Mouse (Mus musculus): ENCODE data around the gene 2900011O08Rik.

Gene 2900011O08Rik

DNA sequence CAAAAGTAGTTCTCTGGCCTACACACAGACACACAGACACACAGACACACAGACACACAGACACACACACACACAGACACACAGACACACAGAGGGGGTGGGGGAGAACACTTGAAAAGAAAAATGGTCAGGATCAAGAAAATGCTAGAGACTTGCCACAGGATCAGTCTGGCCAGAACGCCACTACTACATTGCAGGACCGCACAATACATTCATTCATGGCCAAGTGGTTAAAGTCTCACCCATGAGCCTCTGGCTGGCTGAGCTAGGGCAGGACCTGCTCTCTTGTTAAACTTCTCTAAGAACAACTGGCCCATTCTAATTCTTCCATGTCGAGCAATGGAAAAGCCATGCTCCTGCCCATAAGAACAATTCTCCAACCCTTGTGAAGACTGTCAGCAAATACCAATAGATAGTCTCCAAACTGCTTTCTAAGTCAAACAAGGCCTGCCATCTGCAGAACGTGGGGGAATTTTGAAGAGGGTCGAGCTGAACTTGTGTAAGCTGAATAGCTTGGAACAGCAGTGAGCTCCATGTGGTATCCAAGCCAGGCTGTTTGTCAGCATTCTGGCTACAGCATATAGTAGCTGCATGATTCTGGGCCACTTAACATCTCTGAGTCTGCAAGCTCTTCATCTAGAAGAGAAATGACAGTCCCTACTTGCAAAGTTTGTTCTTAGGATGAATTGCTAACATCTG lies 84.2 kb downstream of the 2900011O08Rik start:
- peak; percentile 28 for DNase-seq

DNA sequence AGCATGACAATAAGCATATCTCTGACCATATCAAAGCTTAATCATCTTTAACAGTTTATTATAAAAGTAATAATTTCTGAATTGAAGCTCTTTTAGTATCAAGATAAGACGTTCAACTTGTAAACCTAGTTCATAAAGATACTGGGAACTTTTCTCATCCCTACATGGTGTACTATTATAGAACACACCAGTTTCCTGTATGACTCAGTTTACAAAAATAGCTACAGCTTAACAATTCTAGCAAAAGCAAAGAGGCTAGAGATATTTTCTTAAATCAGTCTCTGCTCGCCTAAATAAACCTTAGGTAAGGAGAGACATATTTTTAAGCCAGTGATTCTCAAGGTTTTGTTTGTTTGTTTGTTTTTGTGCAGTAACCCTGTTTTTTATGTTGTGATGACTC lies 96.5 kb downstream of the 2900011O08Rik start:
- DNase-seq = no peak

DNA sequence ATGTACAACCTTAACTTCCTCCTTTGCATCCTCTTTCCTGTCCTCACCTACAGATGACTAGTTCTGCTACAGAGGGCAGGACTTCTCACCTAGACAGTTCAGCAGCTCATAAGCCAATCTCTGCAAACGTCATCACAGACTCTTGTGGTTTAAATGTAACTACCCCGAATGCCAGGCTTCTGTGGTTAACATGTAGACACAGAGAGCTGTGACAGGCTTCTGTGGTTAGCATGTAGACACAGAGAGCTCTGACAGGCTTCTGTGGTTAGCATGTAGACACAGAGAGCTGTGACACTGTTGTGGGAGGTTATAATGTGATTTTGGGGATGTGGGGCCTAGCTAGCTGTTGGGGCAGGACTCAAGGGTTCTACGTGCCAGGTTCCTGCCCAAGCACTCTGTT lies 101.8 kb downstream of the 2900011O08Rik start:
- DNase-seq = no peak

DNA sequence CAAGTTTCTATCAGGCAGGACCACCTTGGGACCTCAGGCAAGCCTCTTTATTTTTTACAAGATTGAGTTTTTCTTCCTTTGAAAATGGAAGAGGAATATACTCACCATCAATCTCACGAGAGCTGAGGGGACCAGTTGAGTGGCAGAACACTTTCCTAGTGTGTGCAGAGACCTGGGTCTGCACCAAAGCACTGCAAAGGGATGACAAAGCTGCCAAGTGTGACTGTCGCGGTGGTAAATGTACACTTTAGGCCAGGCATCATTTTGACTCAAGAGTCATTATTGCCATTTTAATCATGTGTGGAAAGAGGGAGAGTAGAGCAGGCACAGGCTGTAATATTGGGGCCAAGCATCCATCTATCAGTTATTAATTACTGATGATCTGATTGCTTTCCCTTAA lies 102.9 kb downstream of the 2900011O08Rik start:
- DNase-seq = no peak

- no peak for DNase-seq
Measured at GRCm38 (mm10) chr16:14091771-14092170, 105.4 kb downstream of the 2900011O08Rik start.

DNA sequence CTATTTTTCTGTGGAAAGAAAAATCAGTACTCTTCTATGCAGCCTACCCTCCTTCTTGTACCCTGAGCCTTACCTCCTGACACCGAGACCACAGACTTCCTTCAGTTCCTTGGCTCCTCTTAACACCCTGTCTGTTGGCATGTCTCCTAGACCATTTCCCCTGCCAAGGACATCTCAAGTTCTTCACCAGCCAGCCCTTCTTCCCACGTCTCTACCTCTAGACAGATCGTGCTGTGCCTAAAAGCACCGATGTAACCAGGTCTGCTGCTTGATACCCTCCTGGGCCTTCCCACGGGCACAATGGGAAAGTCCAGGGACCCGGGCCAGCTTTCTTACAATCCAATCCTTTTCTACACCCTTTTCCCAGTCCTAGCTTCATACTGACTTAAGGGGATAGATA lies 119.5 kb downstream of the 2900011O08Rik start:
- DNase-seq = peak; percentile 20

GRCm38 (mm10) chr16:14109651-14110230 lies 123.3 kb downstream of the 2900011O08Rik start:
- DNase-seq = no peak

GRCm38 (mm10) chr16:14110922-14111321 lies 124.5 kb downstream of the 2900011O08Rik start:
- no peak for DNase-seq

DNA sequence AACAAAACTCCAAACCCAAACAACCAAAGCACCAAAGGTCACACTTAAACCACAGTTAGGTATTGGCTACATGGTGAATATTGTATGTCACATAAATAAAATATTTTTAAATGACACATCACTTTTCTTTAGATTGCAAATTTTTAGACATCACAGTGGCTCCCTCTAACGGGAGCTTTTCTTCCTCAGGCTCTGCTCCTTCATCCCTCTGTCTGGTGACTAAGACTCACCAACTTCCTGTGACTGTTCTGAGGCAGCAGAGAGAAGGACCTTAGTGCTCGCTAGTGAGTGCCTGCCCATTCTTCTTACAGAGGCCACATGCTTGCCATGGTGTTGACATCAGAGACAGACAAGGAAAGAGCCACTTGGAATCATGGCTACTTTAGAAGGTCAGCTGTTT lies 125.7 kb downstream of the 2900011O08Rik start:
- DNase-seq = peak; percentile 25

DNA sequence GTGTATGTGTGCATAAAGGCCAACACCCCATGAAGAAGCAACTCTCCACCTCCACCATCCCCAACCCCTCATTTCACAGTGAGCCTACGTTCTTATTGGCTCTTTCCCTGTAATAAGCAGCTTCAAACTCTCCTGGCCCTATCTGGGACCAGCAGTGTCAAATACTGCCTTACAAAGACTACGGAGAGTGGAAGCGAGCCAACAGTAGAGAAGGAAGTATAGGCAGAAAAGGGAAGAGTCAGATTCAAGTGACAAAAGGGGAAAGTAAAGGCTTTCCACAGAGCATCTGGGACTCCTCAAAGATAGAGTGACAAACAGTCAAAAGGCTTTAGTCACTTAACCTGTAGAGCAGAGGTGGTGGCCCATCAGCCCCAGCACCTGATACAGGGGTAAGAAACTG lies 126.3 kb downstream of the 2900011O08Rik start:
- DNase-seq = peak; percentile 52

- no peak for DNase-seq
Measured at GRCm38 (mm10) chr16:14117299-14117698, 130.9 kb downstream of the 2900011O08Rik start.

DNA sequence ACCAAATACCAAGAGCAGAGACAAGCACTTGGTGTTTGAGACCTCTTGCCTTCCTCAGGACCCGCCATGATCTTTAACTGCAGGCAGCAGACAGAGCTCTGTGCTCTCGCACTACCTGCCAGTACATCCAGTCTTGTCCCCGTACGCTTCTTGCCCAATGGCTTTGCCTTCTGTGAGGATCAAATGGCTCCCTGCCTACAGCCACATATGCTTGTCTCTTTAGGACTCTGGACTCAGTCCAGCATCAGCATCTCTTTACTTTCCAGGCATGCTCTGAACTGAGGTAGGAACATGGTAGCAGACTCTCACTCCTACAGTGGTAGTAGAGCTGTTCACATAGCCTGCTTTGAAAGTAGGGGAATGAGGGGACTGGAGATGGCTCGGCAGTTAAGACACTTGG lies 134.5 kb downstream of the 2900011O08Rik start:
- DNase-seq = no peak

- no peak for DNase-seq
Measured at GRCm38 (mm10) chr16:14121563-14121962, 135.2 kb downstream of the 2900011O08Rik start.

DNA sequence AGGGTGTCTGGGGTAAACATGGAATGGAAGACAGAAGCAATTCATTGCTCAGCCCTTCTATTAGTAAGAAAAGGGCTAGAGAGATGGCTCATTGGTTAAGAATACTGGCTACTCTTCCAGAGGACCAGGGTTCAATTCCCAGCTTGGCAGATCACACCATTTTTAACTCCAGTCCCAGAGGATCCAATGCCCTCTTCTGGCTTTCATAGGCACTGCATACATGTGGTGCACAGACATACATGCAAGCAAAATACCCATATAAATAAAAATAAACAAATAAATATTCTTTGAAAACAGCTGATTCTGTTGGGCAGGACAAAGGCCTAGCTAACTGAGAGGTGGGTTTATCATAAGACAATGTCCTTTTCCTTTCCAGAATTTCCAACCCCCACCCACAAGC lies 136.2 kb downstream of the 2900011O08Rik start:
- DNase-seq = no peak

- no peak for DNase-seq
Measured at GRCm38 (mm10) chr16:14123901-14124300, 137.5 kb downstream of the 2900011O08Rik start.

DNA sequence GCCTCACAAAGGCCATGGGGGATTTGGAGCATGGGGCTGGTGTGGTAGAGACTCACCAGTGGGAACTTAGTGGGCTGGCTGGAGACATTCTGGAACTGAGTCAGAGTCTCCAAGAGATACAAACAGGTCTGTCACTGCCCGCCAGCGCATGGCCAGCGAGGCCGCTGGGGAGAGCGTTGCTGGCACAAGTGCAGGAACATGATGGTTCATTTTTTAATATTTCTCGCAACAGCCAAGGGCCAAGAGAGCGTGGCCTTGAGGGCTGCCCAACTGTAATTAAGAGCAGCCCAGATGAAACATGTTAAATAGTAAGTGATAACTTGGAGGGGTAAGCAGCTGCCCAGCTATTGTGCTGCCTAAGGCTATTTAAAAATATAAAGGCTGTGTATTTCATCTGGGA lies 138.3 kb downstream of the 2900011O08Rik start:
- no peak for DNase-seq

- no peak for DNase-seq
Measured at GRCm38 (mm10) chr16:14125253-14125652, 138.8 kb downstream of the 2900011O08Rik start.

DNA sequence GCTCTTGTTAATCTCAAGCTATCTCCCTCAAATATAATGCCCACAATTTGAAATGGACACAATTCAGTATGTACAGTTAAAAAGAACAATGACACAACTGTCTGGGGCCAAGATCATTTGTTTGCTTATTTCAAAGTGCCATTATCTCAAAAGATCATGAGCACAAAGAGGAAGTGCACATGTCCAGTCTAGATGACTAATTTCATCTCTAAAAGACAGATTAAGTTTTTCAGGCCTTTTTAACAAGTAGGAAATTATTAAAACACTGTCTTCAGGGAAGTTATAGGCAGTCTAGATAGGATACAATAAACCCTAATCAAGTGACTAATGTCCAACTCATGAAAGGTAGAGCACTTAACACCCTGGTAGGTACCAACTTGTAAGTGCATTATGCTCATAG lies 142.6 kb downstream of the 2900011O08Rik start:
- DNase-seq = no peak

GRCm38 (mm10) chr16:14130796-14131195 lies 144.4 kb downstream of the 2900011O08Rik start:
- no peak for DNase-seq

GRCm38 (mm10) chr16:14131376-14131775 lies 145.0 kb downstream of the 2900011O08Rik start:
- DNase-seq = no peak

GRCm38 (mm10) chr16:14131838-14132237 lies 145.4 kb downstream of the 2900011O08Rik start:
- DNase-seq = no peak

DNA sequence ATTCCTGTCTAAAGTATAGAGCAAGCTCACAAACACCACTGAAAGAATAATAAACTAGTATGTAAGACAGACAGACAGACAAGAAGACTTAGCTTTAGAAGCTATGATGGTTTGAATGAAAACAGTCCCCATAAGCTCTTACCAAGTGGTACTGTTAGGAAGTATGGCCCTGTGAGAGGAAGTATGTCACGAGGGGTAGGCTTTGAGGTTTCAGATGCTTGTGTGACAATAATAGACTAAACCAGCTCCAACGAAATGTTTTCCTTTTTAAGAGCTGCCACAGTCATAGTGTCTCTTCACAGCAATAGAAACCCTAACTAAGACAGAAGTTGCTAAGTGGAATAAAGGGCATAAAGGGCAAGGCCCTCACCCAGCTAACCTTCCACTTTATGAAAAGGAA lies 148.6 kb downstream of the 2900011O08Rik start:
- peak; percentile 57 for DNase-seq

- DNase-seq = no peak
Measured at GRCm38 (mm10) chr16:14137976-14138561, 151.7 kb downstream of the 2900011O08Rik start.

- no peak for DNase-seq
Measured at GRCm38 (mm10) chr16:14139106-14139505, 152.7 kb downstream of the 2900011O08Rik start.

Measured in layer of hippocampus, adult 9-11 months (tissue).